Mouse (Mus musculus) lung, embryonic 14.5 days (tissue): ENCODE data around the gene Olfr1423. TPM values are rescaled to one million over a fixed set of nuclear protein-coding genes. Genes with fewer than 3 reads are reported as not detected.
"Not testable (repeated sequence)": the region's sequence is repeated elsewhere in the genome, so short reads cannot be mapped to it uniquely, and the experiment has no call there.

Experiments
- ATAC-seq: fragments of 200-750 bp; cut with Nextera tagmentation; 2 replicates; pipeline ENCODE4 v1.8.0; 2017; ENCODE audit warnings: mild to moderate bottlenecking, moderate TSS enrichment, moderate library complexity; ENCODE audit not compliant: insufficient read depth
- DNase-seq: peaks from one replicate; pipeline ENCODE4 v3.0.0-alpha.2; 2015
- H3K27ac ChIP-seq: fragments of 300-500 bp; sonication (generic); 2 replicates; pipeline ENCODE4 v1.5.1; 2014; ENCODE audit warnings: low read depth, mild to moderate bottlenecking, moderate library complexity
- H3K27me3 ChIP-seq: fragments of 300-500 bp; sonication (generic); 2 replicates; pipeline ENCODE4 v1.6.1; 2014; ENCODE audit warnings: low read length, control low read depth; ENCODE audit not compliant: insufficient read depth
- H3K36me3 ChIP-seq: fragments of 300-500 bp; sonication (generic); 2 replicates; pipeline ENCODE4 v1.6.1; 2014; ENCODE audit warnings: control low read depth; ENCODE audit not compliant: insufficient read depth
- H3K4me1 ChIP-seq: fragments of 300-500 bp; sonication (generic); 2 replicates; pipeline ENCODE4 v1.6.1; 2014; ENCODE audit warnings: antibody characterized with exemption, control low read depth; ENCODE audit not compliant: insufficient read depth
- H3K4me2 ChIP-seq: fragments of 300-500 bp; sonication (generic); 2 replicates; pipeline ENCODE4 v1.6.1; 2014; ENCODE audit warnings: mild to moderate bottlenecking
- H3K4me3 ChIP-seq: fragments of 300-500 bp; sonication (generic); 2 replicates; pipeline ENCODE4 v1.5.1; 2014; ENCODE audit warnings: low read depth, low read length
- H3K9ac ChIP-seq: fragments of 300-500 bp; sonication (generic); 2 replicates; pipeline ENCODE4 v1.6.1; 2014
- H3K9me3 ChIP-seq: fragments of 300-500 bp; sonication (generic); 2 replicates; pipeline ENCODE4 v1.6.1; 2016; ENCODE audit warnings: low read depth, low read length, control low read depth
- CTCF ChIP-seq: IDR thresholded peaks from 2 replicates; pipeline ENCODE4 v1.5.1; 2016; ENCODE audit warnings: antibody characterized with exemption, low read depth
- WGBS: fragments of 180-500 bp; shearing (Covaris S2); extraction: QIAGEN DNeasy Blood & Tissue Kit; methylation state at CpG from one replicate; pipeline ENCODE4 v1.1.7; 2014; 5-methylcytosine and 5-hydroxymethylcytosine counted together
- polyA plus RNA-seq: library from polyadenylated mRNA; unstranded; fragments of >200 nt; fragmentation: Nextera tagmentation; extraction: Ambion mirVana; gene quantifications from 2 replicates; pipeline ENCODE4 v1.2.1, GENCODE M21; 2014

Gene Olfr1423
- polyA plus RNA-seq: not detected in 2 replicates

GRCm38 (mm10) chr19:12041217-12041616 is at the start of gene Olfr1423:
Gene Olfr1423, minus strand, starts transcription at chr19:12041317.
- H3K36me3 ChIP-seq: no peaks in the 10 kb centered on the region
- DNase-seq: no peak
- 46% methylated on average over 2 of the region's 2 CpGs for WGBS
- no peaks in the 10 kb centered on the region for H3K9me3 ChIP-seq
- no peak within 1 kb of the TSS for H3K4me2 ChIP-seq
- no peak within 1 kb of the TSS for H3K27ac ChIP-seq
- no peak for ATAC-seq
- TF ChIP-seq CTCF: no peak
- no peak within 1 kb of the TSS for H3K9ac ChIP-seq
- H3K4me3 ChIP-seq: no peak within 1 kb of the TSS
- H3K27me3 ChIP-seq: no peaks in the 10 kb centered on the region
- H3K4me1 ChIP-seq: no peaks in the 10 kb centered on the region

GRCm38 (mm10) chr19:12077631-12078030 is 36.5 kb upstream of the Olfr1423 start, which contains the start of gene Olfr1425:
Gene Olfr1425, minus strand, starts transcription at chr19:12077731.
- H3K4me2 ChIP-seq, H3K9ac ChIP-seq, ATAC-seq, H3K36me3 ChIP-seq, H3K4me3 ChIP-seq, H3K27me3 ChIP-seq, H3K4me1 ChIP-seq, H3K9me3 ChIP-seq, DNase-seq, H3K27ac ChIP-seq: not testable (repeated sequence)
- 77% methylated on average over 4 of the region's 4 CpGs for WGBS

GRCm38 (mm10) chr19:12069546-12069945 is 28.4 kb upstream of the Olfr1423 start:
- WGBS: 71% methylated on average over 1 of the region's 1 CpGs
- not testable (repeated sequence) for ATAC-seq, H3K36me3 ChIP-seq, H3K4me1 ChIP-seq, H3K9me3 ChIP-seq, H3K4me3 ChIP-seq, H3K27ac ChIP-seq, H3K9ac ChIP-seq, DNase-seq, H3K27me3 ChIP-seq, H3K4me2 ChIP-seq

- H3K27ac ChIP-seq, H3K36me3 ChIP-seq, H3K9ac ChIP-seq, H3K4me3 ChIP-seq, H3K27me3 ChIP-seq, DNase-seq, H3K4me2 ChIP-seq, H3K4me1 ChIP-seq, ATAC-seq, H3K9me3 ChIP-seq: not testable (repeated sequence)
- whole genome bisulfite sequencing: 65% methylated on average over 1 of the region's 1 CpGs
Measured at GRCm38 (mm10) chr19:12067806-12068205, 26.7 kb upstream of the Olfr1423 start.

- DNase-seq, H3K9ac ChIP-seq, H3K36me3 ChIP-seq, H3K4me2 ChIP-seq, H3K27me3 ChIP-seq, H3K9me3 ChIP-seq, H3K4me3 ChIP-seq, ATAC-seq, H3K4me1 ChIP-seq, H3K27ac ChIP-seq: not testable (repeated sequence)
- 83% methylated on average over 1 of the region's 1 CpGs for WGBS
Measured at GRCm38 (mm10) chr19:12062582-12062981, 21.5 kb upstream of the Olfr1423 start, which contains the start of gene Olfr1424. Gene Olfr1424, minus strand, starts transcription at chr19:12062682.

GRCm38 (mm10) chr19:12043163-12043562 is 2.0 kb upstream of the Olfr1423 start:
- DNase-seq (no peak), ATAC-seq (no peak)
- Histone ChIP-seq H3K9ac (no peak overlapping the region), H3K27me3 (no peaks in the 10 kb centered on the region), H3K36me3 (no peaks in the 10 kb centered on the region), H3K4me3 (no peak overlapping the region), H3K4me1 (no peaks in the 10 kb centered on the region), H3K4me2 (no peak overlapping the region), H3K9me3 (no peaks in the 10 kb centered on the region), H3K27ac (no peak overlapping the region)
- WGBS: 84% methylated on average over 5 of the region's 5 CpGs
- no peak for TF ChIP-seq CTCF

- H3K27ac ChIP-seq: no peak overlapping the region
- H3K9me3 ChIP-seq: no peaks in the 10 kb centered on the region
- no peak overlapping the region for H3K4me3 ChIP-seq
- no peak for ATAC-seq
- H3K27me3 ChIP-seq: no peaks in the 10 kb centered on the region
- H3K4me1 ChIP-seq: no peaks in the 10 kb centered on the region
- H3K4me2 ChIP-seq: no peak overlapping the region
- TF ChIP-seq CTCF: no peak
- no peak for DNase-seq
- H3K36me3 ChIP-seq: no peaks in the 10 kb centered on the region
- no peak overlapping the region for H3K9ac ChIP-seq
Measured at GRCm38 (mm10) chr19:12037727-12038126, 3.4 kb downstream of the Olfr1423 start.

GRCm38 (mm10) chr19:12026606-12027005 is 14.5 kb downstream of the Olfr1423 start:
- H3K4me3 ChIP-seq: no peak overlapping the region
- H3K9ac ChIP-seq: no peak overlapping the region
- WGBS: 39% methylated on average over 2 of the region's 2 CpGs
- no peak overlapping the region for H3K27ac ChIP-seq
- no peaks in the 10 kb centered on the region for H3K4me1 ChIP-seq
- TF ChIP-seq CTCF: no peak
- no peak overlapping the region for H3K4me2 ChIP-seq
- DNase-seq (peak; percentile 30), ATAC-seq (peak; percentile 47; the same call in 1 of the 2 replicates)
- H3K36me3 ChIP-seq: no peaks in the 10 kb centered on the region
- H3K27me3 ChIP-seq: no peaks in the 10 kb centered on the region
- no peaks in the 10 kb centered on the region for H3K9me3 ChIP-seq
